Mouse (Mus musculus): ENCODE results near the gene Dpp6.
A peak's percentile ranks its signal among the peaks of the same experiment; 100 is the strongest.

The Dpp6 gene

DNA sequence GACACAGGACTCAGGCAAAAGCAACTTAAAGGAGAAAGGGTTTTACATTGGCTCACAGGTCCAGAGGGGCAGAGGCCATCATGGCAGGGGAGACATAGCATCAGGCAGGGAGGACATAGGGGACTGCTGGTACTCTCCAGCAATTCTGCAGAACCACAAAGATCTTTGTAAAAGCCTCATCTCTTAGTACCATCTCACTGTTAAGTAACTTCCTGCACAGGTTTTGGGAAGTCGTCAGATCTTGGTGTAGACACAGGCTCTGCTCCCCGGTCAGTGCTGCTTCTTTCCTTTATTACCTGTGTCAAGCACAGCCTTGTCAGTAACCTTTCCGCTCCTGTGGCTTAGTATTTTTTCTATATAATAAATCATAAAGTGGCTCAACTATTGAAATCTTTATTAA is 377.2 kb downstream of the Dpp6 start:
- no peak for DNase-seq (ENCODE audit: low read depth, low spot score)

DNA sequence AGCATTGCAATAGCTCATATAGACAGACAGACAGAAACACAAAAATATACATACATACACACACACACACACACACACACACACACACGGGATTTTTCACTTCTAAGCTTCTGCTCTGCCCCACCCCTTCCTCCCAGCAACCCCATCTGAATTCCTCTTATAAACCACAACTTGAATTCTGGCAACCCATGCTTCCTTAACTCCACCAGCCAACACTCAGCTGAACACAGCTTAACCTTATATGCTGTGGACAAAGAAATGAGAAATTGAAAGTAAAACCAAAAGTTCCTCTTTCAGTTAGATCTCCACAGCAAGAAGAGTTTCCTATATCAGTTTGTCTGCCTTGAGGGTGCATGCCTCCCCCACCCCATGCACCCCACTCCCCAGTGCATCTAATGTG is 378.0 kb downstream of the Dpp6 start:
- DNase-seq (ENCODE audit: low read depth, low spot score): no peak

DNA sequence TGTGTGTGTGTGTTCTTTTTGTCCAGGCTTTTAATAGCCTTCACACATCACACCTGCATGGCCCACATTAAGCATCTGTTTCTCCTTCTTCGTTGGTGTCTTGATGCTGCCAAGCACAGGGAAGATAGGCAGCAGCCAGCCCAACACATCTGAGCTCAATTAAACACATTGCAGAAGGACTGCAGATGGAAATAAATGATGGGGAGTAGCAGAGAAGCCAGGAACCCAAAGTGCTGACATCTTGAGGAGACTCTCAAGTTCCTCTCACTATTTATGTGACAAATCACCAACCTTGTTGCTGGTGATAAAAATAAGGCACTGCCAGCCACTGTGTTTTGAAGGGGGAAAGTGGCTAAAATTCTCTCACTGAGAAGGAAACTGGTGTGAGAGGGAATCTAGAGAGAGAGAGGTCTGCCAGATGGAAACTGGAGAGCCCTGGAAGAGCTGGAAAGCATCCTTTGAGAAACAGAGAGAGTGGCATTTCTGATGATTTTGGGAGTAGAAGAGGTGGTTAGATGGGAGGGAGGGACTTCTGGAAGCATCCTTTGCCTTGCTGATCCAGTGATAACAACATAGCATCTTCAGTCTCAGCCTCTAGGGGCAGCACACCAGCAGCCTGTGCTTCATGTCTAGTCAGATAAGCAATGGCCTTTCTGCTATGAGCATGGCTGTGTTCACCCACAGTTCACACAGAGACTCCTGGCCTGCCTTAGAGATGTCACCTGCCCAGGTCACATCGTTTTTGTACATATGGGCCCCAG is 383.8 kb downstream of the Dpp6 start:
- no peak for DNase-seq (ENCODE audit: low read depth, low spot score)

DNA sequence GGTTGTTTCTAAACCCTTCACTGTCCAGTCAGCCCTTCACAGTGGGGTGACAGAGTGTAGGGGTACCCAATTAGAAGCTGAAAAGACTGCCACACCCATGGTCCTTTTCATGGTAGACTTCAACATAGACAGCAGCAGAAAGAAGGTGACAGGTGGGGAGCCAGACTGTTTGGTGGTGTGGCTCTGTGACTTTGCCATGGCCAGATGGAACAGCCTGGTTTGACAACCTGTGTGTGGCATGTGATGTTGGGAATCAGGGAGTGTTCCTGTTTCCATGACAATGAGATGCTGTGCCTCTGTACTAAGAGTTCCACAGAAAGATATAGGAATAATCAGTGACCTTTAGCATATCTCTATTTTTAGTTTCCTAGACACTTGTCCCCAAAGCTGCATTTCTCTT is 386.1 kb downstream of the Dpp6 start:
- DNase-seq (ENCODE audit: low read depth, low spot score): peak; percentile 1

DNA sequence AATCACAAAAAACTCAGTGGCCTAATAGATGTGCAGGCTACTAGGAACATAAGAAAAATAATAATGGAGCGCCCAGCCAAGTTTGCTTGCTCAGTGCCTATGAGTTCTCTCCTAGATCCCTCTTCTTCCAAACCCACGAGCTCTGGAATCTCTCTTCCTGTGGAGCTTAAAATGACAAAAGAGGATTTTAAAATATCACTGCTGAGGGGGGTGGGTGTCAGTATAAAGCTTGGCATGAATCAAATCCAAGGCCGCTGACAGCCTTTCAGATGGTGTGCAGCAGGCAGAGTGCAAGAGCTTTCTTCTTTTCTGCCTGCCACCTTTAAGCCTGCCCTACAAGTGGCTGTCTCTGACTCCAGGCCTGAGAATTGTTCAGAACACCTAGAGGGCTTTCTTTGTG is 387.7 kb downstream of the Dpp6 start:
- DNase-seq (ENCODE audit: low read depth, low spot score): peak; percentile 11

DNA sequence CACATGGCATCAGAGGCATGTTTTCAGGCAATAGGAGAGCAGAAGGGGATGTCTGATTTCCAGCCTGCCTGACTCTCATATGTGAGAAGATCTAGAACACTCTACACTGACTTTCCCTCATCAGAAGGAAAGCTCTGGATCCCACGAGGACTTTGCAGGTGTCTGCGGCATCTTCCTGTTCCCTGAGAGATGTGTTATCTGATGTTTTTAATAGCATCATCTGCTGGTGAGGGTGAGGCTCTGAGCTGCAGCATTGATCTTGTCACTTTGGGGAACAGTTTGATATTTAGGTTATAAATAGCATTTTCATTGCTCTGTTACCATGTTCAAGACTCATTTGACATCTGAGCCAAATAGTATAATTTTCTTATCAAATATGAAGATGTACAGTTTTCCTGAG is 388.8 kb downstream of the Dpp6 start:
- DNase-seq (ENCODE audit: low read depth, low spot score): no peak

DNA sequence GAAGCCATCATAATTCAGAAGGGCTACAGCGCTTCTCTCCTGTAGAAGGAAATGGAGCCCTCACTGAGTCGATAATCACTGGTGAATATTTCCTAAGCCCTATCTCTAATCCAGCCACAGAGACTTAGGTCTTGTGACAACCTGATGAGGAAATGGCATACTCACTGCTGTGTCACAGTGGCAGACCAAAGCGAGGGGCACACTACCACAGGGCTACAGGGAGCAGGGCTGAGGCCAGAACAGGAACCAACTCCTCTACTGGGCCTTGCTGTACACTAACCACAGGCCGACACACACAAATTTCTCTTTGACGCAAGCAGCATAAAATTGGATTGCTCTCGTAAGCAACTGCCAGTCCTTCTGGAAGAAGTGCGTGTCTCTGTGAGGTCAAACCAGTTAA is 389.2 kb downstream of the Dpp6 start:
- DNase-seq (ENCODE audit: low read depth, low spot score): no peak

DNA sequence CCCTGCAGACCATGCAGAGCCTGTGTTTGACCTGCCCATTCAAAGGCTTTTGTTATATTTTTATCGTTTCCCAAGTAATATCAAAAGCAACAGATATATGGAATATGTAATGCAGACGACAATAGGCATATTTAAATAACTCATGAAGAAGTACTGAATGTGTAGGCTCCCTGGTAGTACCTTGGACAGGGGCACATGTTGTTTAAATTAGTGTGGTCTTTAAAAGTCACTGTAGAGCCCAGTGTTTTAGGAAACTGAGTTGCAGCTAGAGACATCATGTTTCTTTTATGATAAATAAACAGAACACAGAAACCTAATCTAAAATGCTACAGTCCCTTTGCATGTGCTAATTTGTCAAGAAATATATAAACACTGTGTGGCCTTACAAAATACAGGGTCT is 403.1 kb downstream of the Dpp6 start:
- DNase-seq (ENCODE audit: low read depth, low spot score): no peak

DNA sequence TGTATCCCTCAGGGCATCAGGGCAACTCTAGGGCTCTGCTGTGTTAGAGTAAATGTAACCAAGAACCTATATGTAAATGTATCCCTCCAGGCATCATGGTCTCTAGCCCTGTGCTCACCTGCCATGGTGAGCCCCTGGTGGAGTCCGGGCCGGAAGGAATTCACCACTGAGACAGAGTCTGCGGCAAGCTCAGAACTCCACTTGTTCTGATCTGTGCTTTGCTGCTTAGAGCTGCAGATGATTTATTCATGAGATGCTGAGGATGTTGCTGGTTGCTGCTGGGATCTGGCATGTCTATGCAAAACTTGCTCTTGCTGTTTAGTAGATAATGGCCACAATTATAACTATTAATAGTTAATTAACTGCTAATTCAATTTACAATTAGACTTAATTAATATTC is 425.1 kb downstream of the Dpp6 start:
- no peak for DNase-seq (ENCODE audit: low read depth, low spot score)

DNA sequence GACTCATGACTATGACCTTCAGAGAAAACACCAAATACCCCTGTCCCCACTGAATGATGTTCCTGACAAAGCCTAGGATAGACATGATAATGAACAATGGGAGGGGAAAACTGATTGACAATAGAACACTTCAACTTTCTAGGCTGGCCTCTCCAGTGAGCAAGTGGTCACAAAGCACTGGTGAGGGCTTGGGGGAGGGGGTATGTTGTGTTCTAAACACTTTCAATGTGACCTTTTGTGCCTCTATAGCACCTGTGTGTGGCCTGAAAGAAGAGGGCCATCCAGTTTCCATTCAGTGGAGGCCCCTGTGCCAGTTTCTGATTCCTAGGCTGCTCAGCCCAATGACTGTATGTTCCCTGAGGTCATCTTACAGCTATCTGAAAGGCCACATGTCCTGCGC is 426.2 kb downstream of the Dpp6 start:
- peak; percentile 82 for DNase-seq (ENCODE audit: low read depth, low spot score)

DNA sequence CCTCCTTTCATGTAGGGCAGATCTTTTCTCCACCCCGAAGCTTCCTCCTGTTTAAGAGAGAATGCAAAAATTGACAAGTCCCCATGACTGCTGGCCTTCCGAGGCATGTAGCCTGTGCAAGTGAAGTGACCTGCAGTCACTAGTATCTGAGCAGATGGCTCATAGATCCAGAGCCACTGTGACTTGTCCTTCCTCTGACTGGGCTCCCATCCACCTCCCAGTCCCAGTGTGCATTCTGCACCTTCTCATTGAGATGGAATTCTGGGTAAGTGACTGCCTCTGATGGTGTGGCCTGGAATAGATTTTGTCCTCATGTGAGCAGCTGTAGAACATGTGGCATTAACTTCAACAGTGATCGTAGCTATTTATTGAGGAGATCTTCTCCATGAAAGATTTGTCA is 430.8 kb downstream of the Dpp6 start:
- DNase-seq (ENCODE audit: low read depth, low spot score): no peak

DNA sequence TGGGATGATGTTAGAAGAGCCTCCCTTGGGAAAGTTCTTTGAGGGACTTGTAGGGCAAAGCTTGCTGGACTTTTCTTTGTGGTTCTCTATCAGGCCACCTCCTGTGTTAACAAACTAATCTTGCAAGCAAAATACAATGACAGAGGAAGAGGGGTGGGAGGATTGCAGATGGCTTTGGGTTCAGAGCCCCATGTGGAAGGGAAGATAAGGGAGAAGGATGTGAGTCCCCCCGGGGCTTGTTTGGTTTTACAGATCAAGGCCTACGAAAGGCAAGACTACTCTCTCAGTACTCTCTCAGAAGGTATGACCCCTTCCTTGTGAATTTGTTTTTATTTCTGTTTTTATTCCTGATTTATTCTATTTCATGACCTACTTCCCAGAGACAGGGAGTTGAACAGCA is 431.7 kb downstream of the Dpp6 start:
- DNase-seq (ENCODE audit: low read depth, low spot score): no peak

DNA sequence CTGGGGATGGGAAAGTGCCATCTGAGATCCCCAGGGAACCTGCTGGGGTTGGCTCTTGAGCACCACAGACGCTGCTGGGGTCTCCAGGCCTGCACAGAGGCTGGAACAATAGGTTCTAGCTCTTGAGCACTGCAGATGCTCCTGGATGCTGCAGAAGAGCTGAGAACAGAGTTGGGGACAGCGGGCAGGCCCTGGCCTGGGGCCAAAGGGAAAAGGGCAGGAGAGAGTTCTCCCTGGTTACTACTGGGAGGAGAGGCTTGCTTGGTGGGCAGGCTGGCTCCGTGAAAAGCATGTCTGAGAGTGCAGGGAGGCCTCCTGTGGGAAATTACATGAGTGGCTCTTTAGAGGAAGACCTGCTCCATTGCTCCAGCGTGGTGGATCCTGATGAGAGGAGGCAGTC is 432.9 kb downstream of the Dpp6 start:
- no peak for DNase-seq (ENCODE audit: low read depth, low spot score)

DNA sequence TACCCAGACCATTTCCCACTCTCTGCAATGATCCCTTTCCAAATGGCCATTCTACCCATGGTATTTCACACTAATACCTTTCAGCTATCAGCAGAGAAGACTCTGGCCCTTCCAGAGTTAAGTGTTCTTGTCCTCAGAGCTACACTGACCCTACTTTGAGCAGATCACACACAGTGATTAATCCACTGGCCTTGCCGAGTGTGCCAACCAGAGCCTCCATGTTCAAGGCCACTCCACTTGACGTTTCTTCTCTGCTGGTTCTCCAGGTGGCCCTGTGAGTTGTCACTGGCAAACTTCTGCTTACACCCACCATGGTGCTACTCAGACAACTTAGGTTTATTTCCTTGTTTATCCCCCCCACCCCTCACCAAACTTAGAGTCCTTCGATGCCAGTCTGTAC is 433.9 kb downstream of the Dpp6 start:
- no peak for DNase-seq (ENCODE audit: low read depth, low spot score)

DNA sequence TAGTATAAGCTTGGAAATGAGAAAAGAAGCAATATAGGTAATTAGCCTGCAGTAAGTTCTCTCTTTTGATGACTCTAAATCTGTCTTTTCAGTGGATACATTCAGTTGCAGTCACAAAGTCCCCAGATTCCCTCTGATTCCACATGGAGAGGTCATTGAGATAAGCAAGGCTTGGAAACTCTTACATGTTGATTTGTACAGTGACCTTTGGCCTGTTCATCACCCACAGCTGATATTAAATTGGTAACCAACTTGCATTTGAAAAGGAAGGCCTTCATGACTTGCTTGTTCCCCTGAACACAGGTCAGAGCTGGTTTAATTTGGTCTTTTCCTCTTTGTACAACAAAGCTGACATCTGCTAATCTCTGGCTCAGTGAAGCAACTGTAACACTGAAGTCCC is 434.4 kb downstream of the Dpp6 start:
- no peak for DNase-seq (ENCODE audit: low read depth, low spot score)

DNA sequence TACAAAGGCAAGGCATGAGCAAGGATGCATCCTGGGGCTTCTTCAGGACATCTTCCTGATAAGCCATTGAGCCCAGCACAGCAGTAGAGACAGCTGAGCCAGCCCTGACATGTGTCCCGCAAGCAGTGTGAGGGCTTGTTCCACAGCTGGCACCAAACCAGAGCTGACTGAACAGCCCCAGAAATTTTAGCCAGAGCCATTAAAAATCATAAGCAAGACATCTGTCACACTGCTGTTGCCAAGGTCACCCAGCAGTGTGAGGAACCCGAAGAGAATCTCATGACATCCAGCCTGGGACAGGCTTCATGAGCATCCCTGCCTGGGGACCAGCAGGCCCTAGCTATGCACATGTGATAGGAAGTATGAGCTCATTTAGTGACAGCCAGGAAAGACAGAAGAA is 438.2 kb downstream of the Dpp6 start:
- no peak for DNase-seq (ENCODE audit: low read depth, low spot score)

DNA sequence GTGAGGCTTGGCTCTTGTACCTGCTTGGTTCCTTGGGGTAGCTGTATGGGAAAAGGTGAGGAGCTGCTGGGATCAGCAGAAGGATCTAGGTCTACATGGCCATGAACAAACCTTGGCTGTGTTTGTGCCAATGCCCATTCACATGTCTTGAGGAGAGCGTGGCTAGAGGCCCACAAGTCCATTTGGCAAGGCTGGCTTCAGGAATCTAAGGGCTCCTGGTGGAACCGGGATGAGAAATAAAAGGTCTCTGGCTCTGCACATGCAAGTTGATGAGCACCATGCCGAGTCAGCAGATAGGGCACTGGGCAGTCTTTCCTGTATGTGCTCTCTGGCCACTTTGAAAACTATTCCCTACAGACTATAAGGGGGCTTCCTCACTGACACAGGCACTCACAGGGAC is 441.6 kb downstream of the Dpp6 start:
- DNase-seq (ENCODE audit: low read depth, low spot score): no peak

DNA sequence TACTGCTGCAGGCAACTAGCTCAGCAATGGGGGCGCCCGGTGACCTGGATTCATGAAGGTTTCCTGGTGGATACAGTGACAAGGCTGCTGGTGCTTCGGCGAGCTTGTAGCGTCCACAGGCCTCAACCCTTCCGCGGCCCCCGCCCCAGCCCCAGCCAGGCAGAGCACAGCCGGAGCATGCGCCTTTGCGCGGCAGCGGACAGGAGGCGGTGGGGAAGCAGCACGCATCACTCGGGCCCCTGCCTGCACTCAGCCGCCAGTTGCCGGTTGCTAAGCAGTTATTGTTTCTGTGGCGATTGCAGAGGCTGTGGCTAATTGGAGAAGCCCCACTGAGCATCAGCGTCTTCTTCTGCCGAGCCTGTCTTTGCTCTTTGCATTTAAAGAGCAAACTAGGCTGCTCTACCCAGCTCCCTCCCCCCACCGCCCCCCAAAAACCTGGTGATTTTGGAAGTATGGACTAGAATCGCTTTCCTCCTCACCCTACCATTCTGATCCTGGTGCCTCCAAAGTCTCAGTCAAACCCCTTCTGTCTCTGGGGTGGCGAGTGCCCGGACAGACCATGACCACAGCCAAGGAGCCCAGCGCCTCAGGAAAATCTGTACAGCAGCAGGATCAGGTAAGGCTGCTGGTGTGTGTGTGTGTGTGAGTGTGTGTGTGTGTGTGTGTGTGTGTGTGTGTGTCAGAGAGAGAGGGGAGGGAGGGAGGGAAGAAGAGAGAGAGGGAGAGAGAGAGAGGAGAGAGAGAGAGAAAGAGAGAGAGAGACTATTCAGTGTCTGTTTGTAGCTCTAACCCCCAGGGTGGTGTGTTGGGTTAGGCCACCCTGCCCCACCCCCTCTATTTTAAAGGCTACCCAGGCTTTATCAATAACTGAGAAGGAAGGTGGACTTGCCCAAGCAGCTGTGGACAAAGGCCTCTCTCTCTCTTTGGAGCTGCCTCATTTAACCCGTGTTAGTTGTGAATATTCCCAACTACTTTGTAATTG is 445.0 kb downstream of the Dpp6 start:
- peak; percentile 74 for DNase-seq (ENCODE audit: low read depth, low spot score)

DNA sequence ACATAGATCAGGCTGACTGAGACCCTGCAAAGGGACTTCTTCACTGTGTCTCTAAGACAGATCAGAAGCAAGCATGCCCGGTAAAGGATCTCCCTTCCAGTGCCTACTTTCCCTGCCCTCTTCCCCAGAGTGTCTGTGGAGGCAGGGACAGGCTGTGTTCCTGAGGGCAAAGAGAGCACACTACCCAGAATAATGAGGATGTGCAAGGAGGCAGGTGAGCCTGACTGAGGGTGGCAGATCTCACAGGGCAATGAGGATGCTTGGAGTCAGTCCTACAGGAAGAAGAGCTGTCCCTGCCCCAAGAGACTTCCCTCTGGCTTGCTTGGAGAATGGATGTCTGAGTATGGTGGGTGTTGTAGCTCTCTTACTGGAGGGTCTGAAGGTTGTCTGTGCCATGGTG is 445.7 kb downstream of the Dpp6 start:
- DNase-seq (ENCODE audit: low read depth, low spot score): no peak

DNA sequence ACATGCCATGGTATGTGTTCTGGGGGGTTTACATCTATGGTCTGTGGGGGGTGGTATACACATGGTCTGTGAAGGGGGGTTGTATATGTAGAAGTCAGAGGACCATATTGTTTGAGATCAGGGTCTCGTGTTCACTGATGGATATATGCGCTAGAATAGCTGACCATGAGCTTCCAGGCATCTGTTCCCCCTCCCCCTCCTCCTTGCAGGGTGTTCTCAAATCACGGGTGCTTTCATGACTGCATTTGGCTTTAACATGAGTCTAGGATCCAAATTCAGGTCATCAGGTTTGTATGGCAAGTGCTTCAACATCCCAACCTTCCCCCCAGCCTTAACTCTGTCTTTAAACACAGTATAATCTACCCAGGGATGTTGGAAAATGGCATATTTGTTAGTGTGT is 448.3 kb downstream of the Dpp6 start:
- DNase-seq (ENCODE audit: low read depth, low spot score): no peak

DNA sequence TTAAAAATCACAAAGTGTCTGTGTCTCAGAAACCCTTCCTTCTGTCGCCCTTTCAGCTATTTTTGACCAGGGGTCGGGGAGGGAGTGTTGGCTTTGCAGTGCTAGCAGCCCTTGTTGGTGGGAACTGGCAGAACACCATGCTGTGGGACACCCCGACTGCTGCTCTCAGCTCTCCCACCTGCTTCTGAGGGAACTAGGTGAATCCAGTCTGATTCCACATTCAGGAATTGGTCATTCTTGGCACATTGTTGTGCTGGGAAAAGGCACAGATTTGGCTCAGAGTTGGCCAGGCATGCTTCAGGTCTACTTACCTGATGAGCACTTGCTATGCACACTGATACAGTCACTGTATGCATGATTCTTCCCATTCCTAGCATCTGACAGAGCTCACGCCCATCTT is 454.3 kb downstream of the Dpp6 start:
- DNase-seq (ENCODE audit: low read depth, low spot score): no peak

DNA sequence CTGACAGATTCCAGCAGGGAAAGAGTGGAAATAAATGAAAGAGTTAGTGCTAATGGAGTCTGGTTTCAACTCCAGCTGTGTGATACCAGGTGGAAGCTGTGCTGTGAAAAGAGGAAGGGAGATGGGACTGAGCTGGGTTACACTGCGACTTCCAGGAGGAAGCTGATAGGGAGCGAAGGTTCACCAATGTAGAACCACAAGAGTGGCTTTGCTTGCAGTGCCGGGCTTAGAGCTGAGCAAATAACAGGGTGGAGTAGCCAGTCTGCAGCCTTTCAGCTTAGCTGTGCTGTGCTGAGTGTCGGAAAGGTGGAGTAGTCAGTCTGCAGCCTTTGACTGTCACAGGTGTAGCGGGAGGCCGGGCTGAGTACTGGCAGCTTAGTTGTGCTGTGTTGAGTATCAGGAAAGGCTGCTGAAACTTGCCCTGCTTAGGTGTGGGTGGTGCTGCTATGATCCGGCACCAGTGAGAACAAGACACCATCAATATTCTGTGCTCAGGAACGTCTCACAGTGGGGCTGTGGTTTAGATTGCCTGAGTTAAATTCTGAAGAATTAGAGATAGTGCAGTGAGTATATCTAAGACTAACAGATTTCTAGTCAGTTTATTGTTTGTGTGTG is 457.9 kb downstream of the Dpp6 start:
- DNase-seq (ENCODE audit: low read depth, low spot score): peak; percentile 20

DNA sequence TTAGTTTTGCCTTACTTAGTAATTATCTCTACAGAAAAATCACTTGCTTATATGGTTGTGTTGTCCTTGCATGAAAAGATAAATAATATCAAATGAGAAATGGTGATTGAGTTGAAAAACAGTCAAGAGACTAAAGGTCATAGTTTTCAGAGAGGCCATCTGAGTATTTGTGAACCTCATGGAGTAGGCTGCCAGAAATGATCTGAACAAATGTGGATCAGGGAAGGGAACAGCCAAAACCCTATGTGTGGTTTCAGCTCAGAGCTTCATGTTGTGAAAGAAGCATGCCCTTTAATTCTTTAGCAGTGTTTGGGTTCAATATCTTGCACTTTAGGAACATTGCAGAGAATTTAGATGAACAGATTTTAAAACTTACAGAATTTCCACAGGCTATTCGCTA is 458.9 kb downstream of the Dpp6 start:
- DNase-seq (ENCODE audit: low read depth, low spot score): no peak

Data from ZHBTc4 (cell line).